Mouse (Mus musculus) fat pad, adult 2 months (tissue): ENCODE data around the gene Glod4.
A peak's percentile ranks its signal among the peaks of the same experiment; 100 is the strongest.

Experiments used
- DNase-seq: peaks from one replicate; pipeline ENCODE4 v3.0.0-alpha.2; 2011; ENCODE audit warnings: low read depth, low spot score; ENCODE audit errors: extremely low read depth

Glod4 gene

DNA sequence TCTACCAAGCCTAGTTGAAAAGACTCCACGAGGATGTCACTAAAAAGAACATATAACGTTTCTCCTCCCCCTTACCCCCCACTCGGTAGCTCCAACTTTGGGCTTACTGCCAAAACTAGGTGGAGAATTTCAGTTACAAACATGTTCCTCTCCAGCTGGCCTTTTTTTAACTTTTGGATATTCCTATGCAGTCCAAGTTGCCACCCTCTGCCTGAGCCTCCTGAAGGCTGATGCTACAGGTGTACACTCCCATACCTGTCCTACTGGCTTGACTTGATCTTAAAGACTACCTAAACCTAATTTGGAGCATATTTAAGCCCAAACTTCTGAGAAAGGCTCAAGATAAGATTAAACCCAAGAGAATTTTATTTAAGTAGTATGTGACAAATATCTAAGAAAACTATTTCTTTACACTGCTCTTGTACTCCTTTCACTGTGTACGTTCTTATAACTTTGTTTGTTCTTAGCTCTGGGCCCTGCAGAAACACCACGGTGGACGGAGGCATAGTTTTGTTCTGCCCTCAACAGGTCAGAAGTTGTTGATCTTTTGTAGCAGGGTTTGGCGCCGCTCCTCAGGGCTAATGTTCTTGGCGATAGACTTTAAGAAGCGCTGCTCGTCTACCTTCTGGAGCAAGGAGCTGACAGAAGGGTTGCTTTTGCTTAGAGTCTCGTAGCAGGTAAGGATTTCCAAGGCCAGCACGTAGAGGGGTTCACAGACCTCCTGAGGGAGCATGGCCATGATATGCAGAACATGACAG is 33.1 kb downstream of the Glod4 start:
- no peak for DNase-seq

DNA sequence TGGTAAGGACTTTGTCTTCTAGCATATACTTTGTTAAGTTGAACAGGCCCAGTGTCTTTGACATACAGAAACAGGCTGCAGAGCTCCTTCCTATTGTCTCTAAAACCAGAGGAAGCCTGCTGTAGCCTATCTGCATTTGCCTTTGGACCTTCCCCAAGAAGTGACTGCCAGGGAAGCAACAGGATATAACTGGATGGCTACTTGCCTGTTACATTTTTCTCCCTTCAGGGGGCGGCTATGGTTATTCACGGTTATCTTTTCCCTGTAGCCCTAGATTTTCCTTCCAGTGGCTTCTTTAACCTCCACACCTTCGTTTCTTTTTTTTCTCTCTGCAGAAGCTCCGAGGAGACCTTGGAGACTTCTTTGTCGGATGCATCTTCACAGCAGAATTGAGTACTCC is 36.7 kb downstream of the Glod4 start:
- DNase-seq, result no peak

DNA sequence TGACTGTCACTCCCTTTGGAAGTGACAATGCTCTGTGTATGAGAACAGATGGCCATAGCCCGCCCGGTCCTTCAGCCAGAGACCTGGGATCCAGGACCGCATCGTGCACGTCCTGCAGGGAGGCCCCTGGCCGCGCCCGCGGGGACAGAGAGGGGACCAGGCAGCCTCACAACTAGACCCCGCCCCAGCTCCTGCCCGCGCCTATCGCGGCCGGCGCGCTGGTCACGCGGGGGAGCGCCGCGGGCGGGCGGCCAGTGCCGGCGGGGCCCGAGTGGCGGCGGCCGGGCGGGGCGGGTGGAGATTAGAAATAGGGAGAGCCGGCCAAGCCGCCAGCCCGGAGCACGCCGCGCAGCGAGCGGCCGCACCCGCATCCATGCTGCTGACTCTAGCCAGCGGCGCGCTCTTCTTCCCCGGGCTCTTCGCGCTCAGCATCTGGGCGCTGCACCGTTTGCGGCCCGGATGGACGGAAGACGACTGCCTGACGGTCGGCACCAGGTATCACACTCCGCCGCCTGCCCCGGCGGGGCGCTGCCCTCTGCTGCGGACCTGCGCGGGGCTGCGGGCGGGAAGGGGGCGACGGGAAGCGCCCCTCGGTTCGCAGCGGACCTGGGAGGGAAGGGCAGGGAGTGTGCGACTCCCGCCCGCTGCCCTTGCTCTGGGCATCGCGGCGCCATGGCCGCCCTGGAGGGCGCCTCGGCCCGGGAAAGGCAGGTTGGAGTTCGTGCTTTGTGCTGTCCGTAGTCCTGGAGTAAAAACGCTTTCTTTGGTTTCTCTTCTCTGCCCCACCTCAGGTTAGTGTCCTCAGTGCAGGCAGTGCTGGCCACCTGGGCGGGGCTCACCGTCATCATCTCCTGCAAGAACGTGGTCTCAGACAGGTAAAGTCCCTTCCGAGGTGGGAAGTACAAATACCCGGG is 41.5 kb downstream of the Glod4 start:
- no peak for DNase-seq

DNA sequence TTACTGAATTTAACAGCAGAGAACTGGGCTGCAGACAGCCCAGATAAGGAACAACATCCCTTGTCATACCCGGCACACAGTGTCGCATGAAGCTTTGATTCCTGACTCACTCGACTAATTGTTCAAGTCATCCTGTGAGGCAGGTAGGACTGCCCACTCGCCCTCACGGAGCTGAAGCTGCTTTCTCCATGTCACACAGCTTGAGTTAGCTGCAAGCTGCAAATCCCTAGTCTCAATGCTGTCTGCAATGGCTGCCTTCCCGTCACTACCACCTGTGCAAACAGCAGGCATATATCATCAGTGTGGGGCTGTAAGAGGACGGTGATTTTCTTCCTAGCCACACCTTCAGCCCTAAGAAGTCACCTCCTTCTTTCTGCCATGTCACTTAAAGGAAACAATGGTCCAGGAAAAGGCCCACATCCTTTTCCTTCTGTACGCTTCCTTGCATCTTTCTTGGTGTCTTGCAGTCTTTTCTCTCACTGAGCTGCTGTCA is 46.5 kb downstream of the Glod4 start:
- no peak for DNase-seq

DNA sequence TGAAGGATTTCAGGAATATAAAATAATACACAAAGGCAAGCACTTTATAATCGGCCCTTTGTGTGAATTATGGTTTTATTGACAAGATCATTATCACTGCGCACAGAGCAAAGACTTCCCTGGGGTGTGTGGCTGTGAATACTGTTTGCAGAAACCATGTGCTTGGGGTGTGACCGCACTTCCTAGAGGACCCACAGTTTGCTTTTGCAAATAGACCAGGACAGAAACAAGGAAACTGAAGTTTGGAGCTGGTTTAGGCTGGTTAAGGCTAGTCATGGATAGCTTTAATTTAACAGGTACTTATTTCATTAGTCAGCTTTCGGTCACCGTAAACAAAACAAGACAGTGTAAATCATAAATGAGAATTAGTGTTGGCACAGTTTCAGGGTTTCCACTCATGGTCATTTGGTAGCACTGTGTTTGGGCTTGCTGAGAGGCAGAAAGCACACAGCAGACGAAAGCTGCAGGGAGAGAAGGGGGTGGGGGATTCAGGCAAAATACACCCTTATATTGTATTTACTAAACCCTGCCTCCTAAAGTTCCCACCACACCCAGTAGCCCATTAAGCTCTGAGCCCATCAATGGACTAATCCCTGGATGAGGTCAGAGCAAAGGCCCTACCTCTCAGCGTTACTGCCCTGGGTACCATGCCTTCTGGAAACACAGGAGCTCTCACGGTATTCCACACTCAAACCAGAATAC is 47.1 kb downstream of the Glod4 start:
- DNase-seq, result no peak

DNA sequence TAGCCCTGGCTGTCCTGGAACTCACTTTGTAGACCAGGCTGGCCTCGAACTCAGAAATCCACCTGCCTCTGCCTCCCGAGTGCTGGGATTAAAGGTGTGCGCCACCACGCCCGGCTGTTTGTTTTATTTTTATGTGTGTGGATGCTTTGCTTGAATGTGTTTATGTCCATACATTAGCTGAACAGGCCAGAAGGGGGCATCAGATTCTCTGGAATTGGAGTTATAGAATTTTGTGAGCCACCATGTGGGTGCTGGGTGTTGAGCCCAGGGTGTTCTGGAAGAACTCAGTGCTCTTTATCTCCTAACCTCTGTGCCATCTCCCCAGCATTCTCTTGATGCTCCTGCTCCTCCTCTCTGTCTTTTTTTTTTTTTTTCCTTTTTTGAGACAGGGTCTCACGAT is 56.6 kb downstream of the Glod4 start:
- no peak for DNase-seq

DNA sequence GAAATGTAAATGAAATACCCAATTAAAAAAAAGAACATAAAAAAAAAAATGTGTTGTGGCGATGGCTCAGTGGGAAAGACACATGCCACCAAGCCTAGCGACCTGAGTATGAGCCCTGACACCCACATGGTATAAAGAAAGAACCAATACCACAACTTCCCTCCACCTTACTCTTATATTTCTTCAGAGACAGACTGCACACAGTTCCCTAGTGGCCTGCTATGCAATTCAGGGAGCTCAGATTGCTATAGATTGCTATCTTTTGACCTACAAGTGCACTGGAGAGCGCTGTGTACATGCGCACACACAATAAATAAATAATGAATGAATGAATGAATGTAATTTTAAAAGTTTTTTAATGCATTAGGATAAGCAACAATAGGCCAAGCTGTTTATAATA is 59.8 kb downstream of the Glod4 start:
- DNase-seq, result no peak

DNA sequence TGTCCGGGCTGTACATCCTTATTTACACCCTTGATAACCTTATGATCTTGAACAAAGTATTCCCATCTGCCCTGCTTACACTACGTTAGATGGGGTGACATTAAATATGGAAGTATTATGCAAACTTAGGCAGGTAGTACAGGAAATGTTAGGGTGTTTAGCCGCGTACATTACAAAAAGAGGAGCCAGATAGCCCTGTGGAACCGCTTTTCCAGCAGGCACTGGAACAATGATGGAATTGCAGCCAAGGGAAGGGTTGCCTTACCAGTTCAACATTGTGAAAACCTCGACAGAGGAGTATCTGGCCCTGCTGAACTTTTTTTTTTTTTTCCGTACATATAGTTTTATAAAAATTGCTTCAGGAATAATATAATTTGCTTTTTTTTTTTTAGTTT is 63.4 kb downstream of the Glod4 start:
- DNase-seq, result peak; percentile 82

DNA sequence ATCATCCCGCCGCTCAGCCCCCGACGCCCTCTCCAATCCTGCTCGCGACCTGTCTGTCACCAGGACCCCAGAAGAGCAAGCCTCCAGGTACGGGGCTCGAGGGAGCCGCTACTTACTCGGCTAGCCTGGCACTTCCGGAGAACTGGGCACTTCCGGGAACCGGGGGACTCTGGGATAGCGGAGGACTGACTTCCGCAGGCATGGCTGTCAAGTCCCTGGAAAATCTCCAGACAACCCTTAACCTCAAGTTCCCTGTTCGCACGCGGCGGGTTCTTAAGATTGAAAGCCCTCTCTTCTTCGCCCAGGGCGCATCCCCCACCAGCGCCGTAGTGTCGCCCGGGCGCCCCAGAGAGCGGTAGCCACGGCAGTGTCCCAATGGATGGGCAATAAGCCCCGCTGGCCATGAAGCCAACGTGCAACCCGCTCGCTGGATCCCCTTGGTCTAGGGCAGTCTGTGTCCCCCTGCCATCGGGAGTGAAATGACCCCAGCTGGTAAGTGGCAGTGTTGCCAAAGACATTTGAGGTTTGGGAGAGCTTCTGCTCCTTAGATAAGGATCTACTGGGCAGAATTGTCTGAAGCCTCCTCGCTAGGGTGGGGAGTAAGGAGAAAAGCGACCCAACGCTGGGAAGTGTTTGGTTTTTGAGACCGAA is 63.9 kb downstream of the Glod4 start, which contains the start of the genes Vps53 and Fam57a:
Gene Vps53 (minus strand): TSS at position 153 of the 651 bp plus-strand sequence.
Gene Fam57a (plus strand): TSS at position 177 of the 651 bp plus-strand sequence.
- no peak for DNase-seq

DNA sequence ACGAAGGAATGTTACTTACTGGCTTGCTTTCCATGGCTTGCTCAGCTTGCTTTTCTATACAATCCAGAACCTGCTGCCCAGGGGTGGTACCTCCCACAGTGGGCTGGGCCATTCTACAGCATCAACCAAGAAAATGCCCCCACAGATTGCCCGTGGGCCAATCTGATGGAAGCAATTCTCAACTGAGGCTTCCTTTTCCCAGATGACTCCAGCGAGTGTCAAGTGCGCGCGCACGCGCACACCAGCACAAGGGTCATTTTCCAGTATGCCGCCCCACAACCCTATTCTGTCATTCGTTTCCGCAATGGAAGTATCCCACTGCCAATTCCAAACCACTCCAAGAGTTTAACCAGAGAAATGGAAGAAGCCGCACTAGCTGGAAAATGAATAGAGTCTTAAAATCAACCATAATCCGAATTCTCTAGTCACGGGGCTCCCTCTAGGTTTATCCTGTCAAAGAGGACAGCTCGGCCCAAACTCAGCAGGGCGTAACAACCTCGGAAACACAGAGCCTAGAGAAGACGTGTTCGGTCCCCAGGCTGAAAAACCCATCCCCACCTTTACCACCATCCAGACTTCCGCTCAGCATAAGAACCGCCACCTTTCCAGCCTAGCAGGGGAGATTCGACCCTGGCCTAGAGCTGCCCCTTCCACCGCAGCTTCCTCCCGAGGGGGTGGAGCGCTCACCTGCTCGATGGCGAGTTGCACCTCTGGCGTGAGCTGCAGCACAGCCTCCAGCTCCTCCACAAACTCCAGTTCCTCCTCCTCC is 64.6 kb downstream of the Glod4 start:
- no peak for DNase-seq

DNA sequence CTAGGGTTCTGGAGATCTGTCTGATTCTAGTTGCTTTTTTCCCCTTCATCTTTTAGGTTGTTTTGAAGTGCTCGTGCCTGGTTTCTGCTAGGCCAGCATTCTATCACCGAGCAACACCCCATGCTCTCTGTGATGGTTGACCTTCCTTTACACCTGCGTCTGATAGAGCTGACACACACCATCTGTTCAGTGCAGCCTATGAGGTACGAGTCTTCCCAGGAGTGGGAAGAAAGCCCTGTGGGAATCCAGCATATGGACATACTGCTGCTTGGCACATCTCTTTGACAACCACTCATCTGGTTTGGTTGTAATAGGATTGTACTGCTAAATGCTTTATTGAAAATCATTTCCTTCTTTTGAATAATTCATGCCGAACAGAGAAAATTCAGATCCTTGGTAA is 73.3 kb downstream of the Glod4 start:
- no peak for DNase-seq

DNA sequence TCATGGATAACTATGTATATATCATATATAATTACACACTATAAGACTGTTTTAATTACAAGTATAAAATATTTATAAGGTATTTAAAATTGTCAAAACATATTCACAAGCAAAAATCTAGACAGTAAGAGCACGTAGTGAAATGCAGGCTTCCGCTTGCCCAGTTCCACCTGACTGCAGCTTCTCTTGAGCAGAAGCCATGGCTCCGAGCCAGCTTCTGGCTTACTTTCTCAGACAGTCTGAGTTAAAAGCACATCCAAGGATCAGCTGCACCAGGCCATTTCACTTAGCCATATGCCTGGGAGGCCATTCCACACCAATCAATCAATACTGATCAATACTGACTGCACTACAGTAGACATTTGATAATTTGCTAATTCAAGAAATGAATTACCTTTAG is 74.5 kb downstream of the Glod4 start:
- DNase-seq, result no peak

DNA sequence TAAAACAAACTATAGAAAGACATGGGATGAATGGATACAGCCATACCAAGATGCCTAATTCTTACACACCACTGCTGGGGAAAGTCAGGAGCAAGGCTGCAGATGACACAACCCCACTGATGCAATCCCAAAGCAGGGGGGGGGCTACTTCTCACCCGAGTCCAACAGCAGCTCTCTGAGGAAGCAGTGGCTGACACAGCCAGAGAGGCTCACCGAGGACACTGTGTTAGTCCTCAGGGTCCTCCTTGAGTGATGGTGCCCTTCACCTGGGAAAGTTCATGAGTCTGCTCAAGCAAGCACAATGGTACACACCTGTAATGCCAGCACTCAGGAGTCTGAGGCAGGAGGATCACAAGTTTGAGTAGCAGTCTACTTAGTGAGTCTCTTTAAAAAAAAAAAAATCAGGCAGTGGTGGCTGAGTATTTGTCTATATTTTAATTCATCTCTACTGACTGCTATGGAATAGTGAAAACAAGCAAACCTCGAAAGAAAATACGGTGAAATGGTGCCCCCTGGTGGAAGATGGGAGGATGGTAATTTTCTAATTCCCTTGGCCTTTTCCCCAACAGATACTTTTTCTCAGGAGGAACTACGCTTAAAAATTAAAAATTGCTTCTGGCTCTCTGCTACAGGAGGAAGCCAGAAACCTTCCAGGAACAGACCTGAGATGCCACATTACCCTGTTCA is 76.3 kb downstream of the Glod4 start:
- no peak for DNase-seq

DNA sequence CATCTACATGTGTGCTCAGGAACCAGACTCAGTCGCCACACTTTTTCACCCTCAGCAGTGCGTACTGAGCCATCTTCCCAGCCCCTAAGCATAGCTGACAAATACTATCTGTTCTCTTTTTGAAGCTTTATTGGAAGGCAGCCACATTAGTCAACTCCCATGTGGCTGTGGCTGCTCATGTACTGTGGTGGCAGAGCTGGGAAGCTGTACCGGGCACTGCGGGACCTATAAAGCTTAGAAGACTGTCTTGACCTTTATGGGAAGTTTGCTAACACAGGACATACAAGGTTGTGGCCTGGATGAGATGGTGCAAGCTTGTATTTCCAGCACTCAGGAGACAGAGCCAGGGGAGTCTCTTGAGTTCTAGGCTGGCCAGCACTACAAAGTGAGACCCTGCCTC is 76.9 kb downstream of the Glod4 start:
- DNase-seq, result no peak

DNA sequence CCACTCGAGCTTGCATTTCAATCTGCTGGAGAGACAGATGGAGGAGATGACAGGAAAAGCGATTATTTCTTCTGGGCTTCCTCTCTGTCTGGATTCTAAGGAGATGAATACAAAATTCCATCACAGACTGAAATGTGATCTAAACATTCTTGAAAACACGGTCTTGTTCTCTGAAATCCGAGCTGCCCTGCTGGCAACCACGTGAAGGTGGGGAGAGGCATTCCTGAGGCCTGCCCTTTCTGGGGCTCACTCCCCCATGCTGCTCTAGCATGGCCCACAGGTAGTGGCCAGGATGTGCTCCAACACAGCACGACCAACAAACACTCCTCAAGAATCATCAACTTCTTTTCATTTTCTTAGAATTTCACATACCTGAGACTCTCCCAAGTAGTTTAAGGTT is 83.3 kb downstream of the Glod4 start:
- DNase-seq, result no peak

DNA sequence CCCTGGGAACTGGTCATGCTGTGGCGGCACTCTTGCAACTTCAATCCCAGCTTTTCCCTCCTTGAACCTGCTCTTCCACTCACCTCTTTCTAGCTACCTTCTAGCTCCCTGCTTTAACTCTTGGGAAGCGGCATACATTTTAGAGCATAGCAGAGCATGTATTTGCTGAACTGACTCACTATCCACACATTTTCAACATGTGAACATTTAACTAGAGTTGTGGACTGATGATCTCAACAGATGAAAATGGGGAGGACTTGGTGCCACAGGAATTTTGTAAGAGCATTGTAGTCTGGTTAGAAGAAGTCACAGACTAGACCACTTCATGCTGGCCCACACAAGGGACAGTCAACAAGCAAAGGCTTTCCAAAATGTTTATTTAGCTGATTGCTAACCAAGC is 85.2 kb downstream of the Glod4 start:
- DNase-seq, result no peak

DNA sequence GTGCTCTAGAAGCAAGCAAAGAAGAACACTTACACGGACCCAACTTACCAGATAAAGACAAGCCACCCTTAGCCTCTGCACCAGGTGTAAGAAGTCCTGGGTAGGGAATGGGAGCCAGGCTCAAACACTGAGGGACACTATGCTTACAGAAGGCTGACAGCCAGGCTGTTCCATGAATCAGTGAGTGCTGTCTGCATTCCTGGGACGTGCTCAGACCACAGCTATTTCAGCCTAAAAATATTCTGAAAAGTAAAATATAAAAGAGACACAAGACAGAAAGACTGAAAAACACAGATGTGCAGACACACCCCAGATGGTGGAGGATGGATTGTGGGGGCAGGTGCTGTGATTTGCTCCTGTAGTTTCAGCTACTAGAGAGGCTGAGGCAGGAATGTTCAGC is 88.7 kb downstream of the Glod4 start:
- DNase-seq, result no peak

DNA sequence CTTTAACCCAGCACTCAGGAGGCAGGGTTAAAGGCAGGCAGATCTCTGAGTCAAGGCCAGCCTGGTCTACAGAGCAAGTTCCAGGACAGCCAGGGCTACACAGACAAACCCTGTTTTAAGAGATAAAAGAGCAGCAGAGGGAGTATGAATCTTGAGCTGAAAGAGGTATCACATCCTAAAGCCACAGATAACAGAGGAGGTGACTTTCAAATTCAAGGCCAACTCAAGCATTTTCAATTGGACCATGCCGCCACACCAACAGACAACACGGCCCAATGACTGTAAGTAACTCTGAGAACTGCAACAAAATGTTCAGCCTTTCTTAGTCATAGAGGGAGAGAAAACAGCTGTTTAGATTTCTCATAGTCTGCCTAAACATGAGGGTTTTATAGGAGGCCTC is 89.3 kb downstream of the Glod4 start:
- no peak for DNase-seq

DNA sequence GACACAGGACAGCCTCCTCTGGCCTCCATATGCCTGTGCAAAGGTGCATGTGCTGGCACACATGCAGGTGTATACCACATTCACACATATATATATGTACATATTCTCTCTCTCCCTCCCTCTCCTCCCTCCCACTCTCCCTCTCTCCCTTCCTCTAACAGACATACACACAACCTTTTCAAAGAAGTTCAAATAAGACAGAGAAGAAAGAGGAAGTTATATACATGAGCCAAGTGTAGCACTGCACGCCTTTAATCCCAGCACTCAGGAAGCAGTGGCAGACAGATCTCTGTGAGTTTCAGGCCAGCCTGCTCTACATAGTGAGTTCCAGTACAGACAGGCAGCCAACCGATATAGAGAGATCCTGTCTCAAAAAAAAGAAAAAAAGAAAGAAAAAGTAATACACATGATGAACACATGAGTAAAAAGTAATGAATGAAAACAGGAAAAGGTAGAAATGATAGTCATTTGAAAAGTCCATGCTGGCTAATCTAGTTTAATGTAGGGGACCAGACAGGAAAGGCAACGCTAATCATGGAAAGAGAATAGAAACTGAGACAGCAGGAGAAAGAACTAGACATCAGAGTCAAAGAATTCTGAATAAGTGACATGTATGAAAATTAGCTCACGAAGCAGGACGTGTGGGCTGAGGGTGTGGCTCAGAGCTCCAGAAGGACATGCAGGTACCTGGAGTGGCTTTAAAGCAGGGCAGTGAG is 90.1 kb downstream of the Glod4 start:
- no peak for DNase-seq
